Mouse (Mus musculus) liver, embryonic 14.5 days (tissue): ENCODE results near the gene Adam19. TPM values are rescaled to one million over a fixed set of nuclear protein-coding genes. Genes with fewer than 3 reads are reported as not detected.

ENCODE experiments used
- ATAC-seq: fragments of 200-750 bp; cut with Nextera tagmentation; 2 replicates; pipeline ENCODE4 v1.8.0; 2017; ENCODE audit warnings: moderate number of reproducible peaks, mild to moderate bottlenecking, moderate library complexity; ENCODE audit not compliant: insufficient read depth
- DNase-seq, 3 experiments: peaks; one replicate each; pipeline ENCODE4 v3.0.0-alpha.2; 2012 to 2013; ENCODE audit warnings: low read depth in 3 of 3, low spot score in 3 of 3
- H3K27ac ChIP-seq: fragments of 300-500 bp; sonication (generic); 2 replicates; pipeline ENCODE4 v1.5.1; 2014; ENCODE audit warnings: moderate library complexity, mild to moderate bottlenecking, control low read depth, inconsistent platforms
- H3K27me3 ChIP-seq: fragments of 300-500 bp; sonication (generic); 2 replicates; pipeline ENCODE4 v1.6.1; 2014; ENCODE audit warnings: mild to moderate bottlenecking, low read length, moderate library complexity; ENCODE audit not compliant: control insufficient read depth, insufficient read depth
- H3K36me3 ChIP-seq: fragments of 300-500 bp; sonication (generic); replicated peaks from 2 replicates; pipeline ENCODE4 v1.6.1; 2014; ENCODE audit warnings: low read depth; ENCODE audit not compliant: control insufficient read depth, insufficient read depth
- H3K4me1 ChIP-seq, 2 experiments: fragments of 200-500 bp in 1 of 2; fragments of 300-500 bp in 1 of 2; sonication (generic) in 1 of 2; replicated peaks; 2 replicates each; pipeline ENCODE4 v1.6.1; 2012 to 2014; ENCODE audit warnings: antibody characterized with exemption in 1 of 2, inconsistent platforms in 1 of 2, low read length in 1 of 2; ENCODE audit not compliant: control insufficient read depth in 2 of 2, insufficient read depth in 2 of 2
- H3K4me2 ChIP-seq: fragments of 300-500 bp; sonication (generic); 2 replicates; pipeline ENCODE4 v1.6.1; 2014; ENCODE audit warnings: low read depth, mild to moderate bottlenecking, control low read depth, moderate library complexity
- H3K4me3 ChIP-seq, 2 experiments: fragments of 200-500 bp in 1 of 2; fragments of 300-500 bp in 1 of 2; sonication (generic) in 1 of 2; 2 replicates each; pipeline ENCODE4 v1.5.1; 2012 to 2014; ENCODE audit warnings: low read depth in 2 of 2, low read length in 2 of 2, mild to moderate bottlenecking in 2 of 2, control low read depth in 1 of 2, inconsistent platforms in 1 of 2, moderate library complexity in 1 of 2; ENCODE audit not compliant: insufficient read depth in 1 of 2
- H3K9ac ChIP-seq: fragments of 300-500 bp; sonication (generic); replicated peaks from 2 replicates; pipeline ENCODE4 v1.6.1; 2014; ENCODE audit warnings: mild to moderate bottlenecking, control low read depth, moderate library complexity
- H3K9me3 ChIP-seq: fragments of 300-500 bp; sonication (generic); 2 replicates; pipeline ENCODE4 v1.6.1; 2016; ENCODE audit warnings: low read length, mixed read lengths; ENCODE audit not compliant: control insufficient read depth
- CTCF ChIP-seq: IDR thresholded peaks from 2 replicates; pipeline ENCODE4 v1.5.1; 2016; ENCODE audit warnings: antibody characterized with exemption, low read depth, control low read depth
- EP300 ChIP-seq: IDR thresholded peaks from 2 replicates; pipeline ENCODE4 v1.6.1; 2016; ENCODE audit warnings: antibody characterized with exemption, low read depth
- WGBS: fragments of 180-500 bp; shearing (Covaris S2); extraction: QIAGEN DNeasy Blood & Tissue Kit; methylation state at CpG from one replicate; pipeline ENCODE4 v1.1.7; 2014; ENCODE audit not compliant: insufficient replicate concordance; 5-methylcytosine and 5-hydroxymethylcytosine counted together
- polyA plus RNA-seq, 2 experiments: library from polyadenylated mRNA; depleted of rRNA in 1 of 2; stranded (reverse) in 1 of 2; unstranded in 1 of 2; fragments of >200 nt; fragmentation: Nextera tagmentation in 1 of 2; extraction: Ambion mirVana in 1 of 2; gene quantifications; 2 replicates each; pipeline versions ENCODE4 v1.2.1 to v1.2.3; 2012 to 2014

Adam19 gene
- polyA plus RNA-seq, 2 experiments = 0.60 to 1.2 TPM

DNA sequence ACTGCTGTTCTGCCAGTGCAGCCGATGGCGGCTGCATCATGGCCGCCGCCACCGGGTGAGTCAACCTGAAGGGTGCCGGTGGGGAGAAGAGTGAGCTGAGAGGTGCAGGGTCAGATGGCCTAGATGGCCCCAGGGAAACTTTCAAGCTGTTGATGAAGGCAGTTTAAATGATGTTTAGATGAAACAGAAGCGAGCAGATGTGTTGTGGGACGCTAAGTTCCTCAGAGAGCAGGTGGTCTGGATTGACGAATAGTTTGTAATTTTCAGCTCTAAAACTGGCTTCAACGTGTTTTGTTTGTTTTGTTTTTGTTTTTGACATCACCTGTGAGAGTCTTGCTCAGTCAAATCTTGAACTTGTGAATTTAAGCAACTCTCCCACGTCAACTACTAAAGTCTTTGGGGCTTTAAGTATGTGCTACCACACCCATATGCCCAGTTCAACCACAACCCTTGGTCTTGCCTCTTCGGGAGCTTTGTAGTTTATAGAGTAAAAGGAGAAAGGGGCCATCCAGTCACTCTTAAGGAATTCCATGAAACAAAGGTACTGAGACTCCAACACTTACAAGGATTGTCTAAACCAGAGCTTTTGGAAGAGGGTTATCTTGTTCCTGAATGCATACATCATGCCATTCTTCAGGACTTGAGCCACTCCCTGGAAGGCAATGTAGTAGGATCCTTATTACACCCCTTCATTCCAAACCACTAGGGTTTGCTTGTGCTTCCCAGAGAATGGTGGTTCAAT, 69.5 kb downstream of the Adam19 start:
- H3K9me3 ChIP-seq = no peaks in the 10 kb centered on the region
- no peaks in the 10 kb centered on the region for H3K27me3 ChIP-seq
- H3K9ac ChIP-seq = no peak overlapping the region
- H3K36me3 ChIP-seq = no peaks in the 10 kb centered on the region
- ATAC-seq (no peak), DNase-seq (no peak)
- no peak overlapping the region for H3K4me3 ChIP-seq
- no peak overlapping the region for H3K4me2 ChIP-seq
- peaks cover 0 to 4% of the 10 kb centered on the region in 2 experiments; a peak in 2 of 4 replicates for H3K4me1 ChIP-seq
- 76% methylated on average over 12 of the region's 12 CpGs for WGBS
- no peak overlapping the region for H3K27ac ChIP-seq
- TF ChIP-seq EP300 (no peak), CTCF (no peak)

DNA sequence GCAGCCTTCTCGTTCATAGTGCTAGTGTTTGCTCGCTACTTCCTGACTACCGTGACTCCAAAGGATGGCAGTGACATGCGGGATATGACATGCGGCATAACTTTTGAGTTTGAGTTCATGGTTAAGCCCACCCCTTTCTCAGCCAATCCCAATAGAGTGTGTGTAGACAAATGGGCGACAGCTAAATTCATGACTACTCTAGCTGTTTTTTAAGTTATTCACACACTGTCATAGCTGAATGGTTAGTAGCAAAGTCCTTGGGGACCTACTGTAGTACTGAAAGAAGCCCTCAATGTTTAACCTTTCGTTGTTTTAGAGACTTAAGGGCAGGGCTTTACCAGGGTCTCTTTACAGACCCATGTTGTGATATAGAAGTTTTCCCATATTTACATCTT, 70.0 kb downstream of the Adam19 start:
- H3K4me1 ChIP-seq = peaks cover 5 to 9% of the 10 kb centered on the region in 2 experiments
- ATAC-seq (no peak), DNase-seq (no peak)
- no peaks in the 10 kb centered on the region for H3K36me3 ChIP-seq
- no peak overlapping the region for H3K27ac ChIP-seq
- 68% methylated on average over 7 of the region's 7 CpGs for WGBS
- H3K9me3 ChIP-seq = no peaks in the 10 kb centered on the region
- no peak overlapping the region for H3K4me2 ChIP-seq
- no peaks in the 10 kb centered on the region for H3K27me3 ChIP-seq
- TF ChIP-seq CTCF = no peak
- TF ChIP-seq EP300 = no peak
- H3K9ac ChIP-seq = no peak overlapping the region
- no peak overlapping the region for H3K4me3 ChIP-seq

DNA sequence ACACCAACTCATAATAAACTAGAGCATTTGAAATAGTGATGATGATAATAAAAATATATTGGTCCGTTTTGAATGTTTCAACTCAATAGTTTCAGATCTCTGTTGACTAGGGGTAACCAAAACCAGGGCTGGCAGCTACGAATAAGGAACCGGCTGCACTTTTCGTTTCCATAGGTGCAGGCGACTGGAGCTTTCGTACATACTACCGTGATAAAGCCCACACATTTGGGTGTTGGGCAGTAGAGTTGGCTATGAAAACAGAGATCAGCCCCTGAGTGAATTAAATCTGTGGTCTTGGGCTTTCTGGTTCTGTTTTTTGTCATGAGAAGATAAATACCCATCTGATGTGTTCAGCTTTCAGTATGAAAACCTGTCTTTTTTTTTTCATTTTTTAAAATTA, 70.5 kb downstream of the Adam19 start:
- no peak for ATAC-seq
- H3K4me1 ChIP-seq = peaks cover 7 to 14% of the 10 kb centered on the region in 2 experiments
- H3K27ac ChIP-seq = no peak overlapping the region
- no peak for DNase-seq
- WGBS = 72% methylated on average over 7 of the region's 7 CpGs
- TF ChIP-seq EP300 = no peak
- TF ChIP-seq CTCF = no peak
- H3K4me2 ChIP-seq = no peak overlapping the region
- H3K9ac ChIP-seq = no peak overlapping the region
- no peaks in the 10 kb centered on the region for H3K27me3 ChIP-seq
- H3K36me3 ChIP-seq = no peaks in the 10 kb centered on the region
- no peaks in the 10 kb centered on the region for H3K9me3 ChIP-seq
- no peak overlapping the region for H3K4me3 ChIP-seq

DNA sequence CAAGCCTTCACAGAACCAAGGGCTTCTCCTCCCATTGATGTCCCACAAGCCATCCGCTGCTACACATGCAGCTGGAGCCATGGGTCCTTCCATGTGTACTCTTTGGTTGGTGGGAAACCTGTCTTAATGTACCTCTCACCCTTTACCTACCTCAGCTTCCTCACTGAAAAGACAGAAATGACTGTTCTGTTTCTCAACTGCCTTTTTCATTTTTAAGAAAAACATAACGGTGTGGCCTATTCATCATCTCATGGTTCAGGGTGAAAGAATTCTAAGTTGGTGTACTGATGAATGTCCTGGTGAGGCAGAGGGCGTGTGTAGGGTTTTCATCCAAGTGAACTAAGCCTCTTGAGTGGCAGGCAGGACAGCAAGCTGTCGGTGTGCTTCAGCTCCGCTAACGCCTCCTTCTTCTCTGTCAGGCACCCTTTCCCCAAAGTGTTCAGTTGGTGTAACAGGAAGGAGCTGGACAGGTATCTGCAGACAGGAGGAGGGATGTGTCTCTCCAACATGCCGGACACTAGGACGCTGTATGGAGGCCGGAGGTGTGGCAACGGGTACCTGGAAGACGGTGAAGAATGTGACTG, 71.1 kb downstream of the Adam19 start:
- no peak for DNase-seq
- ATAC-seq = no peak
- Histone ChIP-seq H3K9me3 (no peaks in the 10 kb centered on the region), H3K4me1 (peaks cover 13 to 19% of the 10 kb centered on the region in 2 experiments), H3K4me3 (no peak overlapping the region), H3K4me2 (no peak overlapping the region), H3K27ac (no peak overlapping the region), H3K36me3 (no peaks in the 10 kb centered on the region), H3K27me3 (no peaks in the 10 kb centered on the region), H3K9ac (no peak overlapping the region)
- TF ChIP-seq CTCF (no peak), EP300 (no peak)
- WGBS = 79% methylated on average over 11 of the region's 11 CpGs
